Mouse (Mus musculus): ENCODE measurements at regions not wholly inside any gene's neighbourhood (a gene's known extent, or its start where the extent isn't known, plus 50 kb on each side); places are given as distances from the start of the nearest gene placed in this dataset.

- TF ChIP-seq POLR2A (IDR thresholded peaks at IDR 0.05; ENCODE audit: insufficient read length, low read depth): no peak
- TF ChIP-seq POLR2AphosphoS2 (IDR thresholded peaks at IDR 0.05; ENCODE audit: insufficient read length, low read depth): no peak
- no peak for TF ChIP-seq USF1 (IDR thresholded peaks at IDR 0.05; ENCODE audit: low read depth)
- TF ChIP-seq MAX (IDR thresholded peaks at IDR 0.05; ENCODE audit: low read depth): no peak
- no peak for TF ChIP-seq MYOG (IDR thresholded peaks at IDR 0.05; ENCODE audit: control insufficient read depth in 1 of 3, insufficient read depth in 1 of 3, insufficient read length in 2 of 3, low read depth in 2 of 3)
- no peak for TF ChIP-seq REST (IDR thresholded peaks at IDR 0.05; ENCODE audit: insufficient read depth, insufficient read length)
- TF ChIP-seq CEBPB (IDR thresholded peaks at IDR 0.05; ENCODE audit: insufficient read depth, poor library complexity, severe bottlenecking): no peak
- TF ChIP-seq MYOD1 (IDR thresholded peaks at IDR 0.05; ENCODE audit: control insufficient read depth in 1 of 3, insufficient read length in 2 of 3, low read depth in 2 of 3): no peak
- no peak for TF ChIP-seq TCF12 (IDR thresholded peaks at IDR 0.05; ENCODE audit: insufficient read depth, poor library complexity, severe bottlenecking)
Observed at GRCm38 (mm10) chr9:58430772-58431171, 57.6 kb upstream of the Insyn1 start.
